Mouse (Mus musculus) lung, adult 2 months (tissue): Measurements from ENCODE around the gene Ankrd17.

Experiments
- CTCF ChIP-seq: fragments of 200-500 bp; IDR thresholded peaks from 2 replicates; pipeline ENCODE4 v1.5.1; 2011; ENCODE audit warnings: mild to moderate bottlenecking, low read length, control low read depth; ENCODE audit not compliant: insufficient read depth
- POLR2A ChIP-seq: fragments of 200-500 bp; IDR thresholded peaks from 2 replicates; pipeline ENCODE4 v1.6.1; 2011; ENCODE audit warnings: low read depth, mild to moderate bottlenecking, control low read depth, low read length, borderline replicate concordance; ENCODE audit errors: extremely low read depth

GRCm38 (mm10) chr5:90178116-90178515 lies 188.3 kb downstream of the Ankrd17 start:
- TF ChIP-seq CTCF (no peak), POLR2A (no peak)
